Mouse (Mus musculus) layer of hippocampus, adult 9-10 months (tissue): ENCODE measurements at regions not wholly inside any gene's neighbourhood (a gene's known extent, or its start where the extent isn't known, plus 50 kb on each side); places are given as distances from the start of the nearest gene placed in this dataset.
"Not testable (repeated sequence)": the region's sequence is repeated elsewhere in the genome, so short reads cannot be mapped to it uniquely, and the experiment has no call there.

ENCODE experiments used
- DNase-seq: peaks from one replicate; pipeline ENCODE4 v3.0.0; 2022; ENCODE audit warnings: low spot score

DNA sequence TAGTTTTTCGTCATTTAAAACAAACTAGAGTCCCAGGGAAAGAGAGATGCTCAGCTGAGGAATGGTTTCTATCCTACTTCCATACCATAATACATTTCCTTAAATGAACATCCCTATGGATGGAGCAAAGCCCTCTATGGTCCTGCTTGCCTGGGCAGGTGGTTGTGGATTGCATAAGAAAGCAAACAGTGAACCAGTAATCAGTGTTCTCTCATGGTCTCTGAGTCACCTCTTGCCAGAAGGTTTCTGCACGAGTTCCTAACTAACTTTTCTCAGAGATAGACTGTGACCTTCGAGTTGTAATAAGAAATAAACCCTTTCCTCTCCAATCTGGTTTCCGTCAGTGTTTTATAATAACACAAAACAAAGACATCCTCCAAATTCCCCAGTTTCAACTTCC lies 62.9 kb upstream of the Bet1 start:
- no peak for DNase-seq

DNA sequence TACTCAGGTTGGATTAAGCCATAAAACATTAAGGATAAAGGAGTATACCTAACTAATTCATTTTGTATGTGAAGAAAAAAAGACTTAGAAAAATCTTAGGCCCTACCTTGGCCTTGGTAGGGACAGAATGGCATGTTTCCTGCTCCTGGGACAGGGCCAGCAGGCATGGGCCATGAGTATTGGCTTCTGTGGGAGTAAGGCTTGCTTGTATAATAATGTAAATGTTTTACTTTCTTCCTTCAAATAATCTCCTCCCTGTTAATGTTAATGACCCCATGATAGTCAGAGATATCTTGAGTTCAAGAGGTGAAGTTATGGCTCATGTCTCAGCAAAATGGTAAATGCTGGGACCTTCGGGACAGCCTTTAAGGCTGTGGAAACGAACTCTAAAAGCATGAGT lies 71.5 kb upstream of the Bet1 start:
- DNase-seq = no peak

DNA sequence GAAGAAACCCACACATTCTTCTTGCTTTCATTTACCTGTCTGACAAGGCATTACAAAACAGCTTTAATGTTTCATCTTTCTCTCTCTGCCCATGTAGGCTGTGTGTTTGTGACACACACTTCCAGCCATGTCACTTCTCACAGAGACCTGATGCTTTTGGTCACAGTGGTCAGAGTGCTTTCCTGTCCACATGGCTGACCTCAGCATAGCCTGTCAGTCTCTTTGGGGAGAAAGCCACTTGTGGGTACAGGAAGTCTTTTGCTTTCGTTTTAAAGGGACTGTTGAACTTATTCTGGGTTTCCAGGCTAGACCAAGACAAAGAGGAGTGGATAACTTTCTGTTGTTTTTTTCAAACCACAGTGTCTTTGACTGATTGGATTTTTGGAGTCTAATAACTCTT lies 77.0 kb upstream of the Bet1 start:
- DNase-seq = no peak

DNA sequence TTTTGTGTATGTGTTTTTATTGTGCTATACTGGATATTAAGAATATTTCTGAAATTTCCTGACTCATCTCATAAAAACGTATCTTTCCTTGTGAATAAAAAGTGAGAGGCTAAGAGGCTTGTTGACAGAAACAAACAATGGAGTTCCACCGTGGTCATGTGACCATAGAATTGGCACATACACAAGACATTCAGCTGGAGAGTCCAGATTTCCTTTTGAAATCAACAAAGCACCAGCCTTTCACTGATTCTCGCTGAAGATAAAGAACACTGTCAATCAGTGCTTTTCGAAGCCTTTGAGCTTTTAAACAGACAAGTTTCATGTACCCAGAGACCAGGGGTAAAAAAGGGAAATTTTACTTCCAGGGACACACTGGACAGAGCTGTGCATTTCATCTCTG lies 80.3 kb upstream of the Bet1 start:
- no peak for DNase-seq

- DNase-seq = no peak
These were observed 81.0 kb upstream of the Bet1 start for GRCm38 (mm10) chr6:4167757-4168156.

DNA sequence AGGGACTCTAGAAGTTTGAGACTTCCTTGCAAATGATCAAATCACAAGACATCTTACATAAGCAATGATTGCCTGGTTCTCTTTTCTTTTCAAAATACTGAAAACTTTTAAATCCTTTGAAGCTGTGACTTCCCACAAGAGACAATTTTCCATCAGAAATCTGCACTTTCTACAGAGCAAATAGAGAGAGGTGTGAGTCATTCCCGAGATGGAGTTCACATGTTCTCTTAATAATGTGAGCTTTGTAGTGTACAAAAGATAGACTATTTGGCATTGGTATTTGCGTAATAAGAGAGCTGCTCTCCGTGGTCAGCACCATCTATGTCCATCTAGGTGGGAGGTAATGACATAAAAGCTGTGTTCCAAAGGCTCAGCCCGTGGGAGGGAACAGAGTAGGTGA lies 84.8 kb upstream of the Bet1 start:
- no peak for DNase-seq

- no peak for DNase-seq
These were observed 100.9 kb upstream of the Bet1 start for GRCm38 (mm10) chr6:4187683-4188082.

DNA sequence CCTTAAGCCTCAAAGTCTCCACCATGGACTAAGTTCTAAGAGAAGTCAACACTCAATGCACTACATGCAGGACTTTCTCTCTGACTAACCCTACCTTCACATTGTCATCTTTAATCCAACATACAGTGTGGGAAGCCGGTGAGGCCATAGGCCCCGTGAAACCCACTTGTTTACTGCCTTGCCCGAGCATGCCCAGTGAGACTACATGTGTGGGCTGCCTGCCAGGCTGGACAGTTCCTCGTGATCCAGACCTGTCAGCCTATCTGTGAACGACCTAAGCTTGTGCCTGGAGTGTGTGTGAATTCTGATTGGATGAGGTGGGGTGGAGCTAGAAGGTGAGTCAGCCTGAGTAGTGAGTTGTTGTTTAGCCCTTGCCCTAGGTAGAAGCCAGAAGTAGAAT lies 104.2 kb upstream of the Bet1 start:
- not testable (repeated sequence) for DNase-seq

DNA sequence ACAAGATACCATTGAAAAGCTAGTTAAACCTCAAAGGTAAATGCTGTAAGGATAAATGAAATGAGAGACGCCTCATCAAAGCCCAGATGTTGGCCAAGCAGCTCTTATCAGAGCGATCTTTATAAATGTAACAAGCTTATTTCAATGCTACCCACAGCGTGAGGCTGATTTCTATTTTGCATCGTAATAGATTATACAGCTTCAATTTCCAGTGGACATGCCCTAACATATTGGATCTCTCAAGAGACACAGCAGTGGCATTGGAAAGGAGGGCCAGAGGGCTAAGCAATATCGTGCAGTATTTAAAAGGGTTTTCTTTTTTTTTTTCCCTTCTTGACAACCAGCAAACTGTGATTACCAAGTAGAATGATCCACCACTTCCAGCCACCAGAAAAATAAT lies 106.5 kb upstream of the Bet1 start:
- no peak for DNase-seq

DNA sequence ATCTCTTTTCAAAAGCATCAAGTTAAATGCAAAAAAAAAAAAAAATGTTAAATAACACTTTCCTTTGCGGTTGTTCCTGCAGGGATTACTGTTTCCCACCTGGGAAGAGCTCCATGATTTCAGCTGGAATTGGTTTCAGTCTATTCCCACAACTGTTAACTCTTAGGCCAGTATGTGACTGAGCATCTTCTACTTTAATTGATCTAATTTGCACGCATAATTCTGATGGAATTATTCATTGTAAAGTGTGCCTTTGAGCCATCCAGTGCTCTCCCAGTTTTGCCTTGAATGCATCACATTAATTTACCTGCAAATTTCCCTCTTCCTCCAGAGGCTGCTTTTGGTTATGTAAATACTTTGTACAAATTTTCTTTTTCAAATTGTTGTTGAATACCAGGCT lies 114.4 kb upstream of the Bet1 start:
- DNase-seq = no peak

GRCm38 (mm10) chr6:4205681-4206080 lies 118.9 kb upstream of the Bet1 start:
- DNase-seq = no peak

DNA sequence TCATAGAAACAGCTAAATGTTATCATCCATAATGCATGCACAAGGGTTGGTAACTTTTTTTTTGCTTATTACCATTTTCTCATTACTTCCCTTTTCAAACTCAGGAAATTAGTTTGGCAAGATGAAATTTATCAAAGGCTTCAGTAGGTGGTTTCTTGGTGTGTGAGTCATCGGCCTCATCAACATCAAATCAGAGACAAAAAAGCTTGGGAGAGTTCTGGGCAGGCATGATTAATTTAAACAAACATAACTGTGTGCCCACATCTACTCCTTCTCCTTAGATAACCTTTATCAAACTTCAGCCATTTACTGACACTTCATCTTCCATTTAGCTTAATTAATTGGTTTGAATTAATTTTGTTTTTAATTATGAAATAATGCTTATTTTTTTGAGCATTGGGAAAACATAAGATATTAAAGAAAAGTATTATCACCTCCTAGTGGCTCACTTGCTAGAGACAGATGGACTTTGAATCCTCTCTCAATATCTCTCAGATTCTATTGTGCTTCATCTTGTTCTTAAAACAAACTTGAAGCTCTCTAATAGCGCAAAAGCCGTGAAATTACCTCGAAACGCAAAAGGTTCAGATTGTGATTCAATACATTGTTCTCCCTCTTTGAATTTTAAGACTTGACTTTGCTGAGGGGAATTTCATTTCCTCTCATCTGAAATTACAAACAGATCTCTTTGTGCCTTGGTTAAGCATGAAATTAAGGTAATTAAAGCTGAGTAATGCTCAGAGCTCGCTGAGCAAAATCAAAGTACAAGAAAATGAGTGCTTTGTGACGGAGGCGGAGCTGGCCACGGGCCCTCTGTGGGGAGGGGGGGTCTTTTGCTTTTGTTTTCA lies 158.7 kb upstream of the Bet1 start:
- no peak for DNase-seq

DNA sequence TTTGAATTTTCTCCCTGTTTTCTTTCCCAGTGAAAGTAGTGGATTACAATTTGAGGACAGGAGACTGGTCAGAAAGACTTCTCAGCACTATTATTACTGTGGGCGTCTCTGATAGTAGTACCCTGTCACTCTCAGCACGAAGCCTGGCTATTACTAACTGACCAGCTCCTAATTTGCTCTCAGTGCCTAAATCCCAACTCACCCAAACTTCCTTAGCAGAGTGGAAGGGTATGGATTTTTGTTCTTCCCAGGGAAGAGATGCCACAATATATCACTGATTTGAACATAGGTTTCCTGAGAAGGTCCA lies 159.3 kb upstream of the Bet1 start:
- DNase-seq = no peak

DNA sequence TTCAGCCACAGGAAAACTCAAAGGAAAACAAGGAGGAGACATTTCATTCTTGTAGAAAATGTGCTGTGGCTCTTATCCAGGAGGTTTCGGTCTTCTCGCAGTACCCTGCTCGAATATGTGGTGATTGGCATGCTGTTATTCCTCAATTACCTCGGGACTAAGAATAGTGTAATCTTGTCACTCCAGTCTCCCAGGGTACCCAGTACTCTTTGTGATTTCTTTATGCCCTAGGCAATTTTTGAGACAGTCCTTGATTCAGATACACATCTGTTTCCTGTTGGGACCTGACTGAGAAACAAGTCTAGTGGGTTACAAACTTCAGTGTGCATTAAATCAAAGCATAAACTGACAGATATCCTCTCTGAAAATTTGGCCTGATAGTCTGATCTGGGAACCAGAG lies 189.8 kb upstream of the Bet1 start:
- DNase-seq = no peak

DNA sequence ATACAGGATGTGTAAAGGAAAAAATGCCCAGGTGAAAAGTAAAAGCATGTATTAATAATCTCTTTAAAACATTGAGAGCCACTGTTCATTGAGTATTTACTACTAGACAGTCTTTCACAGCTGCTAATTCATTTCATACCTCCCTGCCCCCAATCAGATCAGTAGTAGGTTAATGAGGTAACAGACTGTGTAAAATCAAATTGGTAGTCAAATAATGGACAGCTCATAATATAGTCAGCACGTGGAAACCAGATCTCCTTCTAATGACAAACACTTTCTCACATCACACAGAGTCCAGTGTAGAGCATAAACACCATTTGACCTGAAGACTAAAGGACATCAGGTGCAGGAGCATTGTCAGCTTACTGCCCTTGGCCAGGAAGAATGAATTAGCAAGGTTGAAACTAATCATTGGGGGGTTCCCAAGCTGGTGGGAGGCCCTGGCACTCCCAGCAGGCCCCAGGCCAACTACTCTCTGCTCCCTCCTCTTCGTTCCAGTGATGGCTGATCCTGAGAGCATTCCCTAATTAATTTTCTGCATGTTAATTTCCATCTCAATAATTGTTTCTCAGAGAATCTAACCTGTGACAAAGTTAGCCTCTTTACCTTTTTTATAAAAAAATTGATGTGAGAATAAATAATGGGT lies 190.6 kb upstream of the Bet1 start:
- no peak for DNase-seq

DNA sequence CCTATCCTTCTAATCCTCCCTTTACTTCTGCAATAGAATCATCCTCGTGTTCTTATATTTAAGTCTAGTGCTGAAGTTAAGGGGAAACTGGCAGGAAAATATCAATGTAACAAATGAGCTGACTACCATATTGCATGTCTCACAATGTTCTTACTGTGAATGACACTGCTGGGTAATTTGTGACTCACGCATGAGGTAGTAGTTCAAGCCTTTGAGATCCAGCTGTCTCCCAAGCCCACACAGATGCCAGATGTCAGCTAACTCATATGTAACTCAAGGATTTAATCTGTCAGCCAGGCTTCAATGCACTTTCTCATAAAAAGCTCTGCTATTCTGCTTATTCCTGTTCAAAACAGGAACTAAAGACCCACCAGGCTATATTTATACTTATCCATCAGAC lies 204.6 kb upstream of the Bet1 start:
- DNase-seq = no peak

GRCm38 (mm10) chr6:4303410-4303809 lies 201.2 kb upstream of the Col1a2 start:
- not testable (repeated sequence) for DNase-seq

- DNase-seq = no peak
These were observed 154.7 kb upstream of the Col1a2 start for GRCm38 (mm10) chr6:4349953-4350352.

DNA sequence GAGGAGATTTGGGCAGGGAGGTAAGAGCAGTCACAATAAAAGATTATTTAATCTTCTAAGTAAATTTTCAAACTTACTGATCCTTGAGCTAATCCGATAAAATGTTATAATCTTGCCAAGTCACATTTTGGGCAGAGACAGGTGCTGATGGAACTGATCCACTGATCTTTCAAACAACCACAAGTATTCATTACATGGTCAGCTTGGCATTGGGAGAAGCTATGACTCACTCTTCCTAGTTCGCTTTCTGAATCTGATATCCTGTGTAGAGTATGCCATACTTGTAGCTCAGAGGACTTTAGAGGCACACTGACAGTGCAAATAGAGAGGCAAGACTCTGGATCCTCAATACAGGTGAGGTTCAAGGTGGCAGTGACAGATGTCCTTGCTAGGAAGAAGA lies 142.4 kb upstream of the Col1a2 start:
- DNase-seq = no peak

DNA sequence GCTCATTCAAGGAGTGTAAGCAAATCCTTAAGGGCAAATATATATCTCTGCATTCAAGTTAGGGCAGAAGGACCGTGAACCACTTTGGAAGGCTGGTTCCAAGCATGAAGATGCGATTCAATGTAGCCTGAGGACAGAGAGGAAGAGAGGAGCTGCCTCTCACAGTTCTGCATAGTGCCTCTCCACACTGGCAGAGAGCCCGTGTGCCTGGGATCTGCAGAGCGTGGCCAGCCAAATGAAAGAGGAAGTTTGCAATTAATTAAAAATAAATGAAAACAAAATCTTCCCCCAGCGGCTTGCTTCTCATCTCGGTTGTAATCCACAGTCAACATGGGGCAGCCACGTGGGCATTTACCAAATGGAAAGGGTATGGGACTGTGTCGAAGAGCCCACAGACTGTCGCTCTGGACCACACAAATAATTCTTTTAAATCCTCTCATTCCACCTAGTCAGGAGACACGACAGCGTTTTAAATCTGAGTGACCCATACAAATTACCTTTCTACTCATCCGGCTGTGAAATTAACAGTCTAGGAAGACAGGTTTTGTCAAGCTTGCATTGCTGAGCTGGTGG lies 129.1 kb upstream of the Col1a2 start:
- no peak for DNase-seq

GRCm38 (mm10) chr6:4396808-4397207 lies 107.8 kb upstream of the Col1a2 start:
- no peak for DNase-seq

- peak; percentile 17 for DNase-seq
These were observed 106.7 kb upstream of the Col1a2 start for GRCm38 (mm10) chr6:4397695-4398598.

DNA sequence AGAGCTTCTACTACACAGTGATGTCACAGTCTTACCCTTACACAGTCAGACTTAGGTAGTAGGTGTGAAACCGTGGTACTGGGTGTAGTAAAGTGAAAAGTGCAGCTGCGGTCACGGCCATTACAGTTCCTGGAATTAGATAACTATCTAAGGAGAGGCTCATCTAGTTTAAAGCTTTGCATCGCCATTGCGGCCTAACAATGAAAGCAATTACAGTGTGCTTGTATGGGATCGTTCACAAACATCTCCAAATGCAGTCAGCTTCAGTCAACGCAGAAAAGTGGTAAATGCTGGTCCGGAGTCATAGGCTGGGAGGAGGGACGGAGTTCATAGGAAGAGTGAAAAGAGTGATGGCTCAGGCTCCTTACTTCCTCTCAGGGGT lies 106.0 kb upstream of the Col1a2 start:
- DNase-seq = no peak
